Mouse (Mus musculus): ENCODE measurements at regions not wholly inside any gene's neighbourhood (a gene's known extent, or its start where the extent isn't known, plus 50 kb on each side); places are given as distances from the start of the nearest gene placed in this dataset.

DNA sequence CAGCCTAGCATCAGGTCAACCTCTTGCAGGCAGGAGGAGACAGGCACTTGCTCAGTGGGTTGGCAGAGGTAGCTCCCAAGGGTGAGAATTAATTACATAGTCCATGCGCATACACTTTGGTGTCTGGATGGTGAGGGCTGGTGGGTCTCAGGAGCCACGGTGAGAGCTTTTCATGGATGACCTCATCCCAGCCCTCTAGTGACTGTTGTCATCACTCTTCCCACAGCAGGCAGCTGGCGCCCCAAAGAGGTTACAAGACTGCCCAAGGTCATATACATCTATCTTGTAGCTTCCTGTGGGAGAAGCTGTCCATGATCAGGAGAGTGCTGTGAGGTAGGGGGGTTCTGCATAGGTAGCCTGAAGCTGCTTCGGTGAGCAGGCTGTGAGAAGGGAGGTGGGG lies 224.5 kb downstream of the 1810013L24Rik start:
- TF ChIP-seq CTCF (IDR thresholded peaks at IDR 0.05; ENCODE audit: control insufficient read depth, insufficient read depth, insufficient read length) (no peak), USF1 (IDR thresholded peaks at IDR 0.05; ENCODE audit: low read depth) (no peak)

Measured in C2C12 (cell line).